Mouse (Mus musculus): ENCODE data around the gene Deup1. TPM values are rescaled to one million over a fixed set of nuclear protein-coding genes. Genes with fewer than 3 reads are reported as not detected.
A peak's percentile ranks its signal among the peaks of the same experiment; 100 is the strongest.
"Not testable (repeated sequence)": the region's sequence is repeated elsewhere in the genome, so short reads cannot be mapped to it uniquely, and the experiment has no call there.

Deup1 gene
- total RNA-seq, 2 experiments from 2014 or later, result 0.96 to 1.1 TPM

- DNase-seq (ENCODE audit: extremely low spot score in 1 of 2, low spot score in 1 of 2), result no peak
Measured at GRCm38 (mm10) chr9:15596598-15596997, 31.1 kb downstream of the Deup1 start.

- DNase-seq (ENCODE audit: extremely low spot score in 1 of 2, low spot score in 1 of 2), result no peak
Measured at GRCm38 (mm10) chr9:15594148-15594547, 33.6 kb downstream of the Deup1 start.

- no peak for DNase-seq (ENCODE audit: extremely low spot score in 1 of 2, low spot score in 1 of 2)
Measured at GRCm38 (mm10) chr9:15587157-15587854, 40.4 kb downstream of the Deup1 start.

GRCm38 (mm10) chr9:15585956-15586355 lies 41.8 kb downstream of the Deup1 start:
- no peak for DNase-seq (ENCODE audit: extremely low spot score in 1 of 2, low spot score in 1 of 2)

GRCm38 (mm10) chr9:15584209-15584608 lies 43.5 kb downstream of the Deup1 start:
- no peak for DNase-seq (ENCODE audit: extremely low spot score in 1 of 2, low spot score in 1 of 2)

GRCm38 (mm10) chr9:15582026-15582425 lies 45.7 kb downstream of the Deup1 start:
- DNase-seq (ENCODE audit: extremely low spot score in 1 of 2, low spot score in 1 of 2), result no peak

GRCm38 (mm10) chr9:15580176-15580575 lies 47.6 kb downstream of the Deup1 start:
- DNase-seq (ENCODE audit: extremely low spot score in 1 of 2, low spot score in 1 of 2), result no peak

GRCm38 (mm10) chr9:15578946-15579345 lies 48.8 kb downstream of the Deup1 start:
- no peak for DNase-seq (ENCODE audit: extremely low spot score in 1 of 2, low spot score in 1 of 2)

GRCm38 (mm10) chr9:15578427-15578826 lies 49.3 kb downstream of the Deup1 start:
- DNase-seq (ENCODE audit: extremely low spot score in 1 of 2, low spot score in 1 of 2), result no peak

GRCm38 (mm10) chr9:15574750-15575454 lies 52.8 kb downstream of the Deup1 start:
- DNase-seq (ENCODE audit: extremely low spot score in 1 of 2, low spot score in 1 of 2), result no peak

GRCm38 (mm10) chr9:15562353-15562752 lies 65.4 kb downstream of the Deup1 start:
- DNase-seq (ENCODE audit: extremely low spot score in 1 of 2, low spot score in 1 of 2), result no peak

- DNase-seq (ENCODE audit: extremely low spot score in 1 of 2, low spot score in 1 of 2), result no peak
Measured at GRCm38 (mm10) chr9:15560451-15560850, 67.3 kb downstream of the Deup1 start.

- DNase-seq (ENCODE audit: extremely low spot score in 1 of 2, low spot score in 1 of 2), result no peak
Measured at GRCm38 (mm10) chr9:15553322-15553721, 74.4 kb downstream of the Deup1 start.

GRCm38 (mm10) chr9:15551933-15552851 lies 75.5 kb downstream of the Deup1 start:
- DNase-seq (ENCODE audit: extremely low spot score in 1 of 2, low spot score in 1 of 2), result peak in 1 of 2 experiments; percentile 29

GRCm38 (mm10) chr9:15551073-15551472 lies 76.7 kb downstream of the Deup1 start:
- DNase-seq (ENCODE audit: extremely low spot score in 1 of 2, low spot score in 1 of 2), result not testable (repeated sequence)

- DNase-seq (ENCODE audit: extremely low spot score in 1 of 2, low spot score in 1 of 2), result no peak
Measured at GRCm38 (mm10) chr9:15550461-15550961, 77.2 kb downstream of the Deup1 start.

GRCm38 (mm10) chr9:15541735-15542354 lies 85.9 kb downstream of the Deup1 start:
- DNase-seq (ENCODE audit: extremely low spot score in 1 of 2, low spot score in 1 of 2), result no peak

- no peak for DNase-seq (ENCODE audit: extremely low spot score in 1 of 2, low spot score in 1 of 2)
Measured at GRCm38 (mm10) chr9:15538979-15539533, 88.7 kb downstream of the Deup1 start.

GRCm38 (mm10) chr9:15537455-15538048 lies 90.2 kb downstream of the Deup1 start:
- no peak for DNase-seq (ENCODE audit: extremely low spot score in 1 of 2, low spot score in 1 of 2)

All from layer of hippocampus, postnatal 25 days (tissue).